Mouse (Mus musculus) small intestine, adult 2 months (tissue): Measurements from ENCODE around the gene Sugt1.

ENCODE experiments used
- CTCF ChIP-seq: fragments of 200-500 bp; IDR thresholded peaks from 2 replicates; pipeline ENCODE4 v1.5.1; 2012; ENCODE audit warnings: low read depth, mild to moderate bottlenecking, control low read depth, inconsistent platforms, low read length, moderate library complexity, mixed read lengths; ENCODE audit not compliant: insufficient replicate concordance, insufficient read length; ENCODE audit errors: extremely low read depth
- POLR2A ChIP-seq: fragments of 200-500 bp; IDR thresholded peaks from 2 replicates; pipeline ENCODE4 v1.6.1; 2012; ENCODE audit warnings: low read depth, mild to moderate bottlenecking, control low read depth, inconsistent platforms, low read length, moderate library complexity

GRCm38 (mm10) chr14:79677108-79677753, 89.7 kb downstream of the Sugt1 start:
- TF ChIP-seq POLR2A (no peak), CTCF (no peak)
